Mouse (Mus musculus): ENCODE measurements around the gene Med12. TPM values are rescaled to one million over a fixed set of nuclear protein-coding genes. Genes with fewer than 3 reads are reported as not detected.
"Not testable (repeated sequence)": the region's sequence is repeated elsewhere in the genome, so short reads cannot be mapped to it uniquely, and the experiment has no call there.

The Med12 gene
- polyA plus RNA-seq, 1 experiment, result 47.1 TPM

DNA sequence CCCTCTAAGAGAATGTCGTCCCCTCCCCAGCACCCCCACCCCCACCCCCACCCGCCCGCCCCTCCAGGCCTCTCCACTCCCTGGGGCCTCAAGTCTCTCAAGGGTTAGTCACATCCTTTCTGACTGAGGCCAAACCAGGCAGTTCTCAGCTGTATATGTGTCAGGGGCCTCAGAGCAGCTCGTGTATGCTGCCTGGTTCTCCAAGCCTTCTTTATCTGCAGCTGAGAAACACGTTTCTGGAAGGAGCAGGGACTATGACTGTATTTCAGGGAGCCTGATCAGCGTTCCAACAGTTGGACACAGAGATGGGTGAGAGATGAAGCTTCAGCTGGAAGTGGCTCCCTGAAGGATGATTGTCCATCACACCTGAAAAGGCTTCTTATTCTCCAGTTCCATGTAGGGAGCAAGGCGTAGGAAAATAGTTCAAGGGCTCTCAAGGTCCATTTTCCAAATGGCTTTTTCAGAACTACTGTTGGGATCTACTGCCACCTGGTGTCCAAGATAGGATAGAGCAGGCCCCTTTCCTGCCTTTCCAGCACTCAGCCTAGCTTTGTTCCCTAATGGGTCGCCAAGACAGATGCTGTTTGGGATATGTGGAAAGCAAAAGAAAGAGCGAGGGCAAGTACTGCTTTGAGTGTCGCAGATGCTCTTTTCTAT, 55.7 kb downstream of the Med12 start:
- Histone ChIP-seq H3K27me3 (ENCODE audit: control insufficient read depth, insufficient read depth, low read length) (no peaks in the 10 kb centered on the region), H3K27ac (ENCODE audit: control insufficient read depth, insufficient read depth, low read depth, low read length) (no peak overlapping the region), H3K36me3 (ENCODE audit: control insufficient read depth, insufficient read depth, low read length) (no peaks in the 10 kb centered on the region), H3K4me3 (ENCODE audit: control insufficient read depth, low read depth, low read length) (no peak overlapping the region), H3K4me1 (ENCODE audit: control insufficient read depth, insufficient read depth, low read length) (no peaks in the 10 kb centered on the region)
- TF ChIP-seq CTCF (IDR thresholded peaks at IDR 0.05; ENCODE audit: control insufficient read depth, insufficient read depth, insufficient replicate concordance, low read depth, low read length), result peak; percentile 24; the same call in 1 of the 2 replicates
- TF ChIP-seq POLR2A (IDR thresholded peaks at IDR 0.05; ENCODE audit: control insufficient read depth, low read depth, low read length), result no peak

DNA sequence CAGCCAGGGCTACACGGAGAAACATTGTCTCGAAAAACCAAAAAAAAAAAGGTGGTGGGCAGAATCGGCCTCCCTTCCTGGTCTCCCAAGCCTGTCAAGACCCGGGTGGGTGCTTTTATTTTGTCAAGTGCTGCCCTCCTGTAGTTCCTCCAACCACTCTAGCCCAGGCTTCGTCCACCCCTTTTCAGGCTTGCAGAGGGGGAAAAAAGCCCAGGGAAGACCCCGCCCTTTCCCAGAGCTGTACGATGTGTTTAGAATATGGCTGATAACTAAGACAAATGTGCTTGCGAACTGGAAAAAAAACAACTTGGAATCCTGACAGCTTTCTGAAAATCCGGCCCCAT, 58.2 kb downstream of the Med12 start:
- Histone ChIP-seq H3K36me3 (ENCODE audit: control insufficient read depth, insufficient read depth, low read length) (no peaks in the 10 kb centered on the region), H3K4me3 (ENCODE audit: control insufficient read depth, low read depth, low read length) (peak overlapping the region; percentile 79), H3K27ac (ENCODE audit: control insufficient read depth, insufficient read depth, low read depth, low read length) (peak overlapping the region; percentile 84), H3K4me1 (ENCODE audit: control insufficient read depth, insufficient read depth, low read length) (no peaks in the 10 kb centered on the region), H3K27me3 (ENCODE audit: control insufficient read depth, insufficient read depth, low read length) (no peaks in the 10 kb centered on the region)
- no peak for TF ChIP-seq POLR2A (IDR thresholded peaks at IDR 0.05; ENCODE audit: control insufficient read depth, low read depth, low read length)
- TF ChIP-seq CTCF (IDR thresholded peaks at IDR 0.05; ENCODE audit: control insufficient read depth, insufficient read depth, insufficient replicate concordance, low read depth, low read length), result no peak

DNA sequence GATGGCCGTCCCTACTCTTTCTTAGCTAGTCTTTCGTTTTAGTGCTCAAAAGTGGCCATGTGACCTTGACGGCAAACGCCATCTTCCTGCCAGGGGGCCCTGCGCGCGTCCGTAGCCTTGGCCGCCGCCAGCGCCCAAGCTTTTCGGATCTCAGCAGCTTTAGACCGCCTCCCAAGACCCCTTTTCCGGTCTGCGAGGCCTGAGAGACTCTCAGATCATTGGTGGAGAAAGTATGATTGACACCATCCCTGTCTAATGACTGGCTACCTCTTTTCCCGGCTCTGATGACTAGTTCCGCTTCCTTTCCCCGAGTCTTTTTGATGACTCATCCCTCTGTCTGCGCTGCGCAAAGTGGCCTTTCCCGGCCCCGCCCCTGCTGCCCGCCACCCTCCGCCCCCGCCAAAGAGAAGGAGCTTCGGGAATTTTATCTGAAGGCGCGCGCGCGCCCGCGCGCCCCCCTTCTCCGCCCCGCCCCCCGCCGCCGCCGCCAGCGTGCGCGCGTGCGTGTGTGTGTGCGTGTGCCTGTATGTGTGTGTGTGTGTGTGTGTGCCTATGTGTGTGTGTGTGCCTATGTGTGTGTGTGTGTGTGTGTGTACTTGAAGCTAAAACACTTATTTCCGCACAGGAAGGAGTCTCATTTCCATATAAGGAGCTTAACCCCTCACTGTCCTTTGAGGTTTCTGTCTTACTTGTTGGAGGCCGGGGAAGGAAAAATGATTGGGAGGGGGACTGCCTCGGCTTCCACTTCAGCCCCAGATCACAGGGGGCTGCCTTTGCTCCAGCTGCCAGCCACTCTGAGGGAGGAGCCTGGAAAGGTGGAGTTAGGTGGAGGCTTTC, 58.8 kb downstream of the Med12 start:
- H3K27ac ChIP-seq (ENCODE audit: control insufficient read depth, insufficient read depth, low read depth, low read length), result peak overlapping the region; percentile 84
- TF ChIP-seq CTCF (IDR thresholded peaks at IDR 0.05; ENCODE audit: control insufficient read depth, insufficient read depth, insufficient replicate concordance, low read depth, low read length) (no peak), POLR2A (IDR thresholded peaks at IDR 0.05; ENCODE audit: control insufficient read depth, low read depth, low read length) (peak; percentile 57)
- H3K4me1 ChIP-seq (ENCODE audit: control insufficient read depth, insufficient read depth, low read length), result no peaks in the 10 kb centered on the region
- H3K4me3 ChIP-seq (ENCODE audit: control insufficient read depth, low read depth, low read length), result peak overlapping the region; percentile 79
- no peaks in the 10 kb centered on the region for H3K36me3 ChIP-seq (ENCODE audit: control insufficient read depth, insufficient read depth, low read length)
- no peaks in the 10 kb centered on the region for H3K27me3 ChIP-seq (ENCODE audit: control insufficient read depth, insufficient read depth, low read length)

DNA sequence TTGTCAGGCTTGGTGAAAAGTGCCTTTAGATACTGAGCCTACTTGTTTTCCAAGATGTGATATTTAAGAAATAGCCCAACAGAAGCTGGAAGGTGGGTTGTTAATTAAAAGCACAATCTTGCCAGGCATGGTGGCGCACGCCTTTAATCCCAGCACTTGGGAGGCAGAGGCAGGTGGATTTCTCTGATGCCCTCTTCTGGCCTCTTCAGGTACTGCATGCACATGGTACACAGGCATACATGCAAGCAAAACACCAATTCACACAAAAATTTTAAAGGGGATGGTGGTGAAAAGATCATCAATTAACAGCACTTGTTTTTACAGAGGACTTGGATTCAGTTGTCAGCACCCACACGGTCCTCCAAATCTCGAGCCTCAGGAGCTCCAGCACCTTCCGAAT, 60.8 kb downstream of the Med12 start:
- Histone ChIP-seq H3K27me3 (ENCODE audit: control insufficient read depth, insufficient read depth, low read length) (no peaks in the 10 kb centered on the region), H3K36me3 (ENCODE audit: control insufficient read depth, insufficient read depth, low read length) (no peaks in the 10 kb centered on the region), H3K4me1 (ENCODE audit: control insufficient read depth, insufficient read depth, low read length) (no peaks in the 10 kb centered on the region), H3K27ac (ENCODE audit: control insufficient read depth, insufficient read depth, low read depth, low read length) (no peak overlapping the region), H3K4me3 (ENCODE audit: control insufficient read depth, low read depth, low read length) (no peak overlapping the region)
- TF ChIP-seq POLR2A (IDR thresholded peaks at IDR 0.05; ENCODE audit: control insufficient read depth, low read depth, low read length), result no peak
- peak; percentile 39; the same call in 1 of the 2 replicates for TF ChIP-seq CTCF (IDR thresholded peaks at IDR 0.05; ENCODE audit: control insufficient read depth, insufficient read depth, insufficient replicate concordance, low read depth, low read length)

DNA sequence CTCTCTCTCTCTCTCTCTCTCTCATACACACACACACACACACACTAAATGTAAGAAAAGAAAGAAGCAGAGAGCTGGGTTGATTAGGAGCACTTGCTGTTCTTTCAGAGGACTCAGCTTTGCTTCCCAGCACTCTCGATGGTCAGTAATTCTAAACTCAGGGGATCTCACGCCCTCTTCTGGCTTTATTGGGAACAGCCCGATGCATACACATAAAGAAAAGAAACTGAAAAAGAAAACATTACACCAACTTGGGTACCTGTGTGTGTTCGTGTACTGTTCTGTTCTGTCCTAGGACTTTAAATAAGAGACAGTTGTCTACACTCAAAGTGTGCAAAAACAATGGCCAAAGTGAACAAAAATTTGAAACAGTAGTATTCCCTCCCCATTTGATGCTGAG, 64.8 kb downstream of the Med12 start:
- Histone ChIP-seq H3K36me3 (ENCODE audit: control insufficient read depth, insufficient read depth, low read length) (no peaks in the 10 kb centered on the region), H3K27ac (ENCODE audit: control insufficient read depth, insufficient read depth, low read depth, low read length) (no peak overlapping the region), H3K27me3 (ENCODE audit: control insufficient read depth, insufficient read depth, low read length) (no peaks in the 10 kb centered on the region), H3K4me3 (ENCODE audit: control insufficient read depth, low read depth, low read length) (no peak overlapping the region), H3K4me1 (ENCODE audit: control insufficient read depth, insufficient read depth, low read length) (no peaks in the 10 kb centered on the region)
- TF ChIP-seq POLR2A (IDR thresholded peaks at IDR 0.05; ENCODE audit: control insufficient read depth, low read depth, low read length), result no peak
- TF ChIP-seq CTCF (IDR thresholded peaks at IDR 0.05; ENCODE audit: control insufficient read depth, insufficient read depth, insufficient replicate concordance, low read depth, low read length), result no peak

DNA sequence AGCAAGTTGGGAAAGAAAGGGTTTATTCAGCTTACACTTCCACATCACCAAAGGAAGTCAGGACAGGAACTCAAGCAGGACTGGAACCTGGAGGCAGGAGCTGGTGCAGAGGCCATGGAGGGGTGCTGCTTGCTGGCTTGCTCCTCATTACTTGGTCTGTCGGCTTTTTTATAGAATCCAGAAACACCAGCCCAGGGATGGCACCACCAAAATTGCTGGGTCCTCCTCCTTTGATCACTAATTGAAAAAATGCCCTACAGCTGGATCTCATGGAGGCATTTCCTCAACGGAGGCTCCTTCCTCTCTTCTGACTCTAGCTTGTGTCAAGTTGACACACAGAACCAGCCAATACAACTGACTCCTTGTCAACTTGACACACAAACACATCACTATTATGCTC, 69.0 kb downstream of the Med12 start:
- not testable (repeated sequence) for H3K4me1 ChIP-seq (ENCODE audit: control insufficient read depth, insufficient read depth, low read length); H3K36me3 ChIP-seq (ENCODE audit: control insufficient read depth, insufficient read depth, low read length); H3K27me3 ChIP-seq (ENCODE audit: control insufficient read depth, insufficient read depth, low read length); H3K27ac ChIP-seq (ENCODE audit: control insufficient read depth, insufficient read depth, low read depth, low read length); H3K4me3 ChIP-seq (ENCODE audit: control insufficient read depth, low read depth, low read length)

DNA sequence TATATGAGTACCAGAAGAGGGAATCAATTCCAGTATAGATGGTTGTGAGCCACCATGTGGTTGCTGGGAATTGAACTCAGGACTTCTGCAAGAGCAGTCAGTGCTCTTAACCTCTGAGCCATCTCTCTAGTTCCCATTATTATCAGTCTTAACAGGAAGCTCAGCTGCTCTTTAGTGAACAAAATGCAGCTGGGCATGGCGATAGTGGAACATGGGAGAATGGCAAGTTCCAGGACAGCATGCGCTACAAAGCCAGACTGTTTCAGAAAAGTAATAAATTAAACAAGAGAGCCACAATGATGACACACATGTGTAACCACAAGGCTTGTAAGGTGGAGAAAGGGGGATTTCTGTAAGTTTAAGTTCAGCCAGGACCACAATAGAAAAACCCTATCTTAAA, 71.6 kb downstream of the Med12 start:
- Histone ChIP-seq H3K27ac (ENCODE audit: control insufficient read depth, insufficient read depth, low read depth, low read length) (no peak overlapping the region), H3K36me3 (ENCODE audit: control insufficient read depth, insufficient read depth, low read length) (no peaks in the 10 kb centered on the region), H3K4me3 (ENCODE audit: control insufficient read depth, low read depth, low read length) (no peak overlapping the region), H3K27me3 (ENCODE audit: control insufficient read depth, insufficient read depth, low read length) (no peaks in the 10 kb centered on the region), H3K4me1 (ENCODE audit: control insufficient read depth, insufficient read depth, low read length) (no peaks in the 10 kb centered on the region)
- TF ChIP-seq CTCF (IDR thresholded peaks at IDR 0.05; ENCODE audit: control insufficient read depth, insufficient read depth, insufficient replicate concordance, low read depth, low read length) (no peak), POLR2A (IDR thresholded peaks at IDR 0.05; ENCODE audit: control insufficient read depth, low read depth, low read length) (no peak)

All from testis, adult 2 months (tissue).